Mouse (Mus musculus) gastrocnemius, postnatal 4 days (tissue): Measurements from ENCODE around the gene Myl6b. TPM values are rescaled to one million over a fixed set of nuclear protein-coding genes. Genes with fewer than 3 reads are reported as not detected.

Source experiments
- DNase-seq, 2 experiments: peaks; one replicate each; pipeline ENCODE4 v3.0.0; 2021 to 2022; ENCODE audit warnings: low spot score in 2 of 2, mixed read lengths in 2 of 2
- microRNA-seq: library from miRNA; unstranded; fragments of <30 nt; microRNA quantifications from one replicate; pipeline ENCODE4 v1.2.0, GENCODE M21; 2021
- total RNA-seq, 2 experiments: library from RNA; stranded (reverse); gene quantifications; 2 replicates each; pipeline ENCODE4 v1.2.3; 2021

Gene Myl6b
- total RNA-seq, 2 experiments from 2014 or later, result 119 to 139 TPM

- DNase-seq, result no peak
Observed at GRCm38 (mm10) chr10:128451014-128451413, 47.5 kb downstream of the Myl6b start.

GRCm38 (mm10) chr10:128445407-128445806 lies 53.1 kb downstream of the Myl6b start:
- DNase-seq, result no peak

- DNase-seq, result no peak
Observed at GRCm38 (mm10) chr10:128444354-128444753, 54.1 kb downstream of the Myl6b start.

Small RNAs within 50 kb of the gene (microRNA-seq; reads per million reads assigned to microRNA genes)
- gene Mir6916 (not detected), gene Mir8105 (not detected)

Other genes with a start within 250 kb of the Myl6b start
- gene Apon, start 244.6 kb downstream of the Myl6b start, total RNA-seq, result under 1 TPM; 0.32 to 0.70 TPM
- 1 to 10 TPM in 1 of 2 experiments, not detected in 1; 1.6 TPM for gene Apof, start 230.0 kb downstream of the Myl6b start, total RNA-seq
- gene Stat2, start 228.1 kb downstream of the Myl6b start, total RNA-seq, result 10 to 100 TPM in 1 of 2 experiments, 1 to 10 TPM in 1; 9.3 to 10.2 TPM
- not detected for gene Il23a, start 199.9 kb downstream of the Myl6b start, total RNA-seq
- 10 to 100 TPM; 17.2 to 19.5 TPM for gene Pan2, start 195.3 kb downstream of the Myl6b start, total RNA-seq
- gene Cnpy2, start 176.2 kb downstream of the Myl6b start, total RNA-seq, result 100 to 1,000 TPM in 1 of 2 experiments, 10 to 100 TPM in 1; 94.1 to 100 TPM
- 100 to 1,000 TPM; 403 to 430 TPM for gene Cs, start 161.0 kb downstream of the Myl6b start, total RNA-seq
- gene Coq10a, start 129.7 kb downstream of the Myl6b start, total RNA-seq, result 100 to 1,000 TPM; 115 to 133 TPM
- 10 to 100 TPM; 45.3 to 48.3 TPM for gene Ankrd52, start 121.6 kb downstream of the Myl6b start, total RNA-seq
- under 1 TPM in 1 of 2 experiments, not detected in 1; 0.23 TPM for gene Slc39a5, start 97.5 kb downstream of the Myl6b start, total RNA-seq
- gene Nabp2, start 87.2 kb downstream of the Myl6b start, total RNA-seq, result 10 to 100 TPM; 48.0 to 50.7 TPM
- 10 to 100 TPM; 21.9 to 24.0 TPM for gene Rnf41, start 87.0 kb downstream of the Myl6b start, total RNA-seq
- 10 to 100 TPM; 90.8 to 91.2 TPM for gene Smarcc2, start 39.4 kb downstream of the Myl6b start, total RNA-seq
- gene Myl6, start 4.5 kb downstream of the Myl6b start, total RNA-seq, result 100 to 1,000 TPM; 485 to 542 TPM
- 10 to 100 TPM; 49.6 to 50.5 TPM for gene Esyt1, start 27.2 kb upstream of the Myl6b start, total RNA-seq
- 1 to 10 TPM; 6.7 to 9.9 TPM for gene Zc3h10, start 49.1 kb upstream of the Myl6b start, total RNA-seq
- gene Rpl41, start 50.6 kb upstream of the Myl6b start, total RNA-seq, result 1,000 to 10,000 TPM; 2,741 to 3,076 TPM
- gene Pa2g4, start 67.3 kb upstream of the Myl6b start, total RNA-seq, result 10 to 100 TPM; 84.8 to 91.4 TPM
- gene Erbb3, start 91.0 kb upstream of the Myl6b start, total RNA-seq, result 10 to 100 TPM; 18.0 to 19.0 TPM
- 100 to 1,000 TPM; 757 to 856 TPM for gene Rps26, start 128.1 kb upstream of the Myl6b start, total RNA-seq
- 1 to 10 TPM in 1 of 2 experiments, under 1 TPM in 1; 0.93 to 1.4 TPM for gene Ikzf4, start 147.3 kb upstream of the Myl6b start, total RNA-seq
- gene Suox, start 175.4 kb upstream of the Myl6b start, total RNA-seq, result 10 to 100 TPM; 12.0 to 13.1 TPM
- gene Rab5b, start 197.6 kb upstream of the Myl6b start, total RNA-seq, result 10 to 100 TPM; 85.8 to 88.8 TPM
- gene Pmel, start 205.5 kb upstream of the Myl6b start, total RNA-seq, result 1 to 10 TPM; 4.0 to 5.2 TPM
- 10 to 100 TPM; 38.7 to 42.8 TPM for gene Cdk2, start 206.3 kb upstream of the Myl6b start, total RNA-seq
- gene Dgka, start 246.2 kb upstream of the Myl6b start, total RNA-seq, result 1 to 10 TPM; 6.7 TPM
- gene Pym1, start 249.2 kb upstream of the Myl6b start, total RNA-seq, result 10 to 100 TPM; 18.3 to 22.1 TPM